21 mouse cellular contexts compared by ENCODE assay signal in genomic region chr7:118965198-118965597, GRCm38 (mm10). TPM values are rescaled to one million over a fixed set of nuclear protein-coding genes. Genes with fewer than 3 reads are reported as not detected.
A peak's percentile ranks its signal among the peaks of the same experiment; 100 is the strongest.
DNase-seq lines count a peak whose midpoint lies in the region; ATAC-seq lines count a peak whose summit lies in the region.
"Had no signal": no experiment of that assay in that cellular context is flagged by ENCODE, and none has a peak within 500 bp of the region (broad histone marks: within the 10 kb centered on the region; RNA-seq: fewer than 3 reads in every experiment).

No protein-coding gene starts in this region.

- ATAC-seq in cerebellum, adult (ENCODE audit: insufficient number of reproducible peaks, low FRiP score, low TSS enrichment), result peak; percentile 58; the same call in 1 of the 2 replicates
- no peak for ATAC-seq in hindbrain, embryonic 13.5 days (ENCODE audit: low FRiP score)
- 0 out of 2 replicates have a peak, but pooled peaks have one; percentile 28 for ATAC-seq in midbrain, embryonic 16.5 days
- no peak for ATAC-seq in midbrain, embryonic 15.5 days (replicated peaks)
- ATAC-seq: forebrain, embryonic 14.5 days; intestine, embryonic 15.5 days had no signal

- H3K4me1 ChIP-seq in hindbrain, embryonic 10.5 days (replicated peaks), result peaks cover 12% of the 10 kb centered on the region
- peaks cover 5% of the 10 kb centered on the region for H3K4me1 ChIP-seq in hindbrain, embryonic 13.5 days (replicated peaks)
- H3K4me1 ChIP-seq in midbrain, embryonic 16.5 days (ENCODE audit: control insufficient read depth, insufficient read depth, low read length), result peaks cover 3% of the 10 kb centered on the region; the same call in 1 of the 2 replicates
- H3K4me1 ChIP-seq in midbrain, embryonic 15.5 days, result no peaks in the 10 kb centered on the region
- H3K4me1 ChIP-seq: embryonic facial prominence, embryonic 13.5 days; intestine, embryonic 15.5 days had no signal

- no peaks in the 10 kb centered on the region for H3K9me3 ChIP-seq in hindbrain, embryonic 10.5 days
- no peaks in the 10 kb centered on the region for H3K9me3 ChIP-seq in hindbrain, embryonic 13.5 days
- no peaks in the 10 kb centered on the region for H3K9me3 ChIP-seq in midbrain, embryonic 16.5 days (replicated peaks; ENCODE audit: control insufficient read depth, low read length, poor library complexity, severe bottlenecking)
- no peaks in the 10 kb centered on the region for H3K9me3 ChIP-seq in midbrain, embryonic 15.5 days
- H3K9me3 ChIP-seq: embryonic facial prominence, embryonic 13.5 days; intestine, embryonic 15.5 days; neural tube, embryonic 12.5 days had no signal

- intact Hi-C loops in heart, postnatal 14 days (cut with DNase I), result no loop called here

- no peak overlapping the region for H3K4me3 ChIP-seq in hindbrain, embryonic 10.5 days
- H3K4me3 ChIP-seq in hindbrain, embryonic 13.5 days, result no peak overlapping the region
- no peak overlapping the region for H3K4me3 ChIP-seq in midbrain, embryonic 16.5 days (ENCODE audit: low read depth, low read length)
- H3K4me3 ChIP-seq in midbrain, embryonic 15.5 days, result no peak overlapping the region
- H3K4me3 ChIP-seq: embryonic facial prominence, embryonic 13.5 days; heart, adult 2 months; intestine, embryonic 15.5 days; neural tube, embryonic 12.5 days had no signal

- no peak overlapping the region for H3K9ac ChIP-seq in hindbrain, embryonic 13.5 days
- no peak overlapping the region for H3K9ac ChIP-seq in midbrain, embryonic 16.5 days (ENCODE audit: low read depth, low read length)
- no peak overlapping the region for H3K9ac ChIP-seq in midbrain, embryonic 15.5 days
- H3K9ac ChIP-seq: embryonic facial prominence, embryonic 13.5 days; intestine, embryonic 15.5 days; neural tube, embryonic 12.5 days had no signal

- H3K36me3 ChIP-seq in hindbrain, embryonic 10.5 days, result peaks cover 18% of the 10 kb centered on the region
- H3K36me3 ChIP-seq in hindbrain, embryonic 13.5 days, result no peaks in the 10 kb centered on the region
- no peaks in the 10 kb centered on the region for H3K36me3 ChIP-seq in midbrain, embryonic 16.5 days (ENCODE audit: control insufficient read depth, insufficient read depth, low read length)
- no peaks in the 10 kb centered on the region for H3K36me3 ChIP-seq in midbrain, embryonic 15.5 days (replicated peaks)
- H3K36me3 ChIP-seq: embryonic facial prominence, embryonic 13.5 days; intestine, embryonic 15.5 days had no signal

- DNase-seq in cerebellum, postnatal 36 days, result no peak
- no peak for DNase-seq in hindbrain, embryonic 10.5 days (ENCODE audit: low spot score)
- DNase-seq in heart, postnatal 14 days, result no peak
- DNase-seq: gastrocnemius, postnatal 25 days; heart, adult 2 months; kidney, adult 9 months; kidney, postnatal 25 days; layer of hippocampus, adult 9-11 months; lung, adult 18-20 months; lung, postnatal 14 days; thymus, postnatal 36 days had no signal

- H3K4me2 ChIP-seq in hindbrain, embryonic 13.5 days, result no peak overlapping the region
- no peak overlapping the region for H3K4me2 ChIP-seq in midbrain, embryonic 16.5 days (ENCODE audit: low read length)
- H3K4me2 ChIP-seq in midbrain, embryonic 15.5 days, result no peak overlapping the region
- H3K4me2 ChIP-seq: embryonic facial prominence, embryonic 13.5 days; intestine, embryonic 15.5 days; liver, embryonic 11.5 days; neural tube, embryonic 12.5 days had no signal

- peak overlapping the region; percentile 40; the same call in 1 of the 2 replicates for H3K27ac ChIP-seq in hindbrain, embryonic 10.5 days
- no peak overlapping the region for H3K27ac ChIP-seq in hindbrain, embryonic 13.5 days
- no peak overlapping the region for H3K27ac ChIP-seq in midbrain, embryonic 16.5 days (ENCODE audit: low read length)
- H3K27ac ChIP-seq in midbrain, embryonic 15.5 days, result no peak overlapping the region
- H3K27ac ChIP-seq: embryonic facial prominence, embryonic 13.5 days; heart, adult 2 months; intestine, embryonic 15.5 days; neural tube, embryonic 12.5 days had no signal

- H3K27me3 ChIP-seq in hindbrain, embryonic 10.5 days (ENCODE audit: insufficient read depth, poor library complexity, severe bottlenecking), result no peaks in the 10 kb centered on the region
- H3K27me3 ChIP-seq in hindbrain, embryonic 13.5 days, result no peaks in the 10 kb centered on the region
- H3K27me3 ChIP-seq in midbrain, embryonic 16.5 days (ENCODE audit: control insufficient read depth, insufficient read depth, low read depth, low read length), result no peaks in the 10 kb centered on the region
- no peaks in the 10 kb centered on the region for H3K27me3 ChIP-seq in midbrain, embryonic 15.5 days (replicated peaks)
- H3K27me3 ChIP-seq: embryonic facial prominence, embryonic 13.5 days; intestine, embryonic 15.5 days; neural tube, embryonic 12.5 days had no signal

- 33% methylated on average over 7 of the region's 7 CpGs for WGBS in hindbrain, embryonic 10.5 days
- WGBS in hindbrain, embryonic 13.5 days, result 33% methylated on average over 7 of the region's 7 CpGs
- 28% methylated on average over 7 of the region's 7 CpGs for WGBS in midbrain, embryonic 16.5 days
- 32% methylated on average over 7 of the region's 7 CpGs for WGBS in midbrain, embryonic 15.5 days

RNA-seq across cellular contexts. Expression of gene Gprc5b, which starts 29.8 kb away (rescaled TPM):
- 17.5 and 25.4 TPM in 2 replicates for polyA plus RNA-seq in hindbrain, embryonic 10.5 days (2016; fragmentation: Nextera tagmentation; extraction: Ambion mirVana)
- 7.9 and 8.1 TPM in 2 replicates for polyA plus RNA-seq in hindbrain, embryonic 13.5 days (2015; fragmentation: Nextera tagmentation; extraction: Ambion mirVana)
- 2.9 and 3.1 TPM in 2 replicates for polyA plus RNA-seq in midbrain, embryonic 16.5 days (2015; fragmentation: Nextera tagmentation; extraction: Ambion mirVana)
- 6.1 TPM in 2 replicates for polyA plus RNA-seq in midbrain, embryonic 15.5 days (2015; fragmentation: Nextera tagmentation; extraction: Ambion mirVana)
- total RNA-seq in heart, postnatal 14 days (2021), result 10 to 100 TPM; 17.8 to 20.4 TPM
- total RNA-seq: MEL had no signal

Comparison
In these comparisons a context has a peak if more than half of its experiments do, and no peak if none do; other contexts are left out.
1. ATAC-seq: peak in cerebellum, adult (single experiment) and midbrain, embryonic 16.5 days (single experiment); none in hindbrain, embryonic 13.5 days (single experiment) and midbrain, embryonic 15.5 days (single experiment).